Mouse (Mus musculus): Measurements from ENCODE around the gene Atp7b.

DNA sequence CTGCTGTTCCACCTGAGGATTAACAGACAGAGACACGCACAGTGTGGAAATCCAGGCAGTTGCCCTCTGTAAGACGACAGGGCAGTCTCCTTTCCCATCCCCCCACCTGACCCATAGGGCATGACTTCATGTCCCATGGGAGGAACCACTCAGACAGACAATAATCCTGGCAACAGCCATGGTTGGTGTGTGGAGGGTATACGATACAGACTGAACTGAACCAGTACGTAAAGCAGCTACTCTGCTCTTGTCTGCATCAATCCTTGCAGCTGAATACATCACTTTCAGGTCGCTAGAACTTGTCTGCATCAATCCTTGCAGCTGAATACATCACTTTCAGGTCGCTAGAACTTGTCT lies 20.0 kb downstream of the Atp7b start:
- no peak for TF ChIP-seq POLR2AphosphoS5 (IDR thresholded peaks at IDR 0.05; ENCODE audit: borderline replicate concordance, low read depth, low read length)
- no peak for TF ChIP-seq GATA1 (IDR thresholded peaks at IDR 0.05; ENCODE audit: low read depth, low read length)
- no peak for TF ChIP-seq CHD1 (IDR thresholded peaks at IDR 0.05; ENCODE audit: low read depth, low read length)
- no peak for TF ChIP-seq CTCF (IDR thresholded peaks at IDR 0.05 in 2 of 3, conservative IDR thresholded peaks at IDR 0.05 in 1 of 3; ENCODE audit: control insufficient read depth in 1 of 3, insufficient read depth in 1 of 3, low read depth in 2 of 3, low read length in 3 of 3, poor library complexity in 1 of 3, severe bottlenecking in 1 of 3)
- no peak for TF ChIP-seq RCOR1 (IDR thresholded peaks at IDR 0.05; ENCODE audit: low read depth, low read length)
- TF ChIP-seq MYB (IDR thresholded peaks at IDR 0.05; ENCODE audit: low read depth, low read length): no peak
- TF ChIP-seq HCFC1 (IDR thresholded peaks at IDR 0.05; ENCODE audit: low read depth, low read length): no peak
- no peak for TF ChIP-seq CHD2 (IDR thresholded peaks at IDR 0.05; ENCODE audit: low read length)
- no peak for TF ChIP-seq ZNF384 (IDR thresholded peaks at IDR 0.05; ENCODE audit: low read depth, low read length)
- TF ChIP-seq KAT2A (conservative IDR thresholded peaks at IDR 0.05; ENCODE audit: low read depth, low read length): no peak
